Mouse (Mus musculus): ENCODE results near the gene Twf1.

- TF ChIP-seq CTCF (IDR thresholded peaks at IDR 0.05; ENCODE audit: control insufficient read depth, insufficient read depth, insufficient replicate concordance, low read depth, low read length), result no peak
- no peak for TF ChIP-seq POLR2A (IDR thresholded peaks at IDR 0.05; ENCODE audit: control insufficient read depth, low read depth, low read length)
These were observed 26.3 kb upstream of the Twf1 start for GRCm38 (mm10) chr15:94616036-94616435.
